Mouse (Mus musculus): Measurements from ENCODE around the gene Entpd1. TPM values are rescaled to one million over a fixed set of nuclear protein-coding genes. Genes with fewer than 3 reads are reported as not detected.

Gene Entpd1
- polyA plus RNA-seq, 1 experiment from 2014 or later = 11.2 TPM

DNA sequence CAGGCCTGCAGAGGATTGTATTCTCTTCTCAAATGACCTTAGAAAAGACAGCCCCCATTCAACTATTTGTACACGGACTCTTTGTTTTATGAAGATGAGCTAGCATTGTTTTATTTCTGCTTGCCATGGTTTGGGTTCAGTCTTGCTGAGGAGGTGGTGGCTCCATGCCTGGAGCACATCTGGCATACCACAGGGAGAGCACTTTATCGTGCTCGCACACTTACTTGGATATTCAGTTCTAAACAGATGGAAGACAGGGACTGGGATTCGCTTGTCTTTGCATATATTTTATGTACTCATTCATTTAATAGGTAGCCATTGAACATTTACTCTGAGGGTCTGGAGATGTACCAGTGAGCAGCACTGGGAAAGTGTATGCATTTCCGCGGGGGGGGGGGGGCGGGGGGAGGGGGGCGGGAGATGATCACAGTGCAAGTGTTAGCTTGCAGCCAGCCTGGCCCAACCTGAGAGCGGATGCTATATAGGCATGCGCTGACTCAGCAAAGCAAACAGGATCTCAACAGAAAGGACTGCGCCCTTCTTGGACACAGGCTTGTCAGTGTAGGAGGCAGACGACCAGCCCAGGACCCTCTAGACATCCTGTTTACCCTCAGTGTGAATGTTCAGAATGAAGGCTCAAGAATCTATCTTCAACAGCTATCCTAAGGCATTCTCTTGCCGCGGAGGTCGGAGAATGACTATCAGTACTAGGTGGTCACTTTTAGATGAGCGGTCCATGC lies 100.9 kb downstream of the Entpd1 start:
- Histone ChIP-seq H3K27me3 (peaks cover 6% of the 10 kb centered on the region; the same call in 1 of the 2 replicates), H3K9me3 (no peaks in the 10 kb centered on the region), H3K36me3 (no peaks in the 10 kb centered on the region), H3K27ac (no peak overlapping the region), H3K4me3 (no peak overlapping the region), H3K4me1 (peaks cover 9% of the 10 kb centered on the region; the same call in 1 of the 2 replicates), H3K9ac (no peak overlapping the region), H3K4me2 (no peak overlapping the region)
- no peak for ATAC-seq (ENCODE audit: insufficient number of reproducible peaks, low FRiP score, low TSS enrichment, low read depth)
- WGBS = 82% methylated on average over 13 of the region's 16 CpGs

DNA sequence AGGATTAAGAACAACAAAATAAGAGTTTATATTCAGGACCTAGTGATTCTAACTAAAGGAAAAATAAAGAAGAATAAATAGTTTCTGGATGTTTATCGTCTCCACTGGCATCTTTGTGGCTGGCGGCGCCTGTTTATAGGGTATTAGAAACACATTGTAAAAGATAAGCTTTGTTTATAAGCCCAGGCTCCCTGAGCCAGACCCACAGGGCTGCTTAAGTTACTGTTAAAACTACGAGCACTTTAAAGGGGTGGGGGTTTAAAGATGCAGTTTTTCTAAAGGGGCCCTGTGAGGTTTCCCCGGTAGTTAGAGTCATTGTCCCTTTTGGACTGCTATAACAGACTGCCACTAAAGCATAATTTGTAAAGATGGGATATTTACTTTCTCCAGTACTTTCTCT lies 102.5 kb downstream of the Entpd1 start:
- H3K27ac ChIP-seq = no peak overlapping the region
- no peak for ATAC-seq (ENCODE audit: insufficient number of reproducible peaks, low FRiP score, low TSS enrichment, low read depth)
- H3K4me1 ChIP-seq = 0 out of 2 replicates have a peak, but pooled peaks cover 3% of the 10 kb centered on the region
- no peak overlapping the region for H3K9ac ChIP-seq
- no peak overlapping the region for H3K4me2 ChIP-seq
- H3K36me3 ChIP-seq = no peaks in the 10 kb centered on the region
- peaks cover 6% of the 10 kb centered on the region; the same call in 1 of the 2 replicates for H3K27me3 ChIP-seq
- H3K4me3 ChIP-seq = no peak overlapping the region
- no peaks in the 10 kb centered on the region for H3K9me3 ChIP-seq
- WGBS = 29% methylated on average over 5 of the region's 5 CpGs

DNA sequence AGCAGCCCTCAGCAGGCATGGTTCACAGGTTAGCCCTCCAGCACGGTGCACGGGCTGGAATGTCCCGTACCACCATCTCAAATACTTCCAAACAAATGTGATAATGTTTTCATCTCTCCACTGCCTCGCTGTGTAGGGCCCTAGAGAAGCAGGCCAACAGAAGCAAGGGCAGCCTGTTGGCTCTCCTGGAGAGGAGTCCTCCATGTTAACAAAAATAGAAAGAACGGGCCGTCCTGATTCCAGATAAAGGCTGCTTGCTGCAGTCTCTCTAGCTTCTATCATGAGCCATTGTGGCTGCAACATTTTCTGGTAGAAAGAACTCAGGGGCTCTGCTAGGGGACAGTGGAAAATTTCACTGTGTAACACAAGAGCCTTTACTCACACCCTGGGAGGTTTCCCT lies 104.8 kb downstream of the Entpd1 start:
- Histone ChIP-seq H3K27ac (no peak overlapping the region), H3K4me1 (0 out of 2 replicates have a peak, but pooled peaks cover 6% of the 10 kb centered on the region), H3K9ac (no peak overlapping the region), H3K36me3 (no peaks in the 10 kb centered on the region), H3K4me2 (no peak overlapping the region), H3K27me3 (peaks cover 6% of the 10 kb centered on the region; the same call in 1 of the 2 replicates), H3K4me3 (no peak overlapping the region), H3K9me3 (no peaks in the 10 kb centered on the region)
- WGBS = 81% methylated on average over 6 of the region's 6 CpGs
- no peak for ATAC-seq (ENCODE audit: insufficient number of reproducible peaks, low FRiP score, low TSS enrichment, low read depth)

DNA sequence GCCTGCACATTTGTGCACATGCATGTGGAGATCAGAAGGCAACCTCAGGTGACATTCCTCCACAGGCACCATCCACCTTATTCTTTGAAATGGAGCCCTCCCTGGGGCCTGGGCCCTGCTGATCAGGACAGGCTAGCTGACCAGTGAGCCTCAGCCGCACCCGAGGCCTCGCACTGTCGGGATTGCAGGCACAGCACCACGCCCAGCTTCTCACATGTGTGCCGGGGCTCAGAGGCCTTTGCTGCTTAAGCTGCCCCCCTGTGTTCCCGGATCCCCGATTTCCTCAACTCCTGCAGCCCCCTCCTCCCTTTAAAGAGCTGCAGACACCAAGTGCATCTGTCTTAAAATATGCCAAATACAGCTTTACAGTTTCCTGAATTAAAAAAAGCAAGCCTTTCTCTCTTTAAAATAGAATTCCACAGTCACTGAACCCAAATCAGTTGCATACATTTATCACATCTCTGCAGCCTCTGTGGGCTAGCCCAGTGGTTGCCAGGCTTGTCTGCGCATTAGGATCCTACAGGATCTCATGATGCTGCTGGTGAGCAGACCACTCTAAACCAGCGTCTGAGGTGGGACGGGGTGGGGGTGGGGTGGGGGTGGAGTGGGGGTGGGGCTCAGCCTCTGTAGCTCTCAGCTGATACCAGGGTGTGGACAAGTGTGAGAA lies 107.4 kb downstream of the Entpd1 start:
- Histone ChIP-seq H3K27ac (no peak overlapping the region), H3K4me3 (no peak overlapping the region), H3K4me1 (0 out of 2 replicates have a peak, but pooled peaks cover 6% of the 10 kb centered on the region), H3K27me3 (peaks cover 6% of the 10 kb centered on the region; the same call in 1 of the 2 replicates), H3K36me3 (no peaks in the 10 kb centered on the region), H3K4me2 (no peak overlapping the region), H3K9me3 (no peaks in the 10 kb centered on the region), H3K9ac (no peak overlapping the region)
- no peak for ATAC-seq (ENCODE audit: insufficient number of reproducible peaks, low FRiP score, low TSS enrichment, low read depth)
- 34% methylated on average over 11 of the region's 11 CpGs for WGBS

DNA sequence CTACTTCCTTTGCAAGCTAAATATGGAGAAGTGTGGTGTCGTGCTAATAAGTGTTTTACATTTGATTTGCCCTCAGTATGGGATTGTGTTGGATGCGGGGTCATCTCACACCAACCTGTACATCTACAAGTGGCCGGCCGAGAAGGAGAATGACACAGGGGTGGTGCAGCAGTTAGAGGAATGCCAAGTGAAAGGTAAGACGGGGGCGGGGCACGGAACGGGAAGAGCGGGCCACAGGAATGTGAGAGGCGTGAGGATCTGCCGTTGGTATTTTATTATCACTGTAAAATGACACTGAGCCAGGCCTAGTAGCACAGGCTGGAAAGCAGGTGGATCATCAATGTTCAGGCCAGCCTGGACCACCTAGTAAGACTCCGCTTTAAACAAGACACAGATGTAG lies 108.2 kb downstream of the Entpd1 start:
- Histone ChIP-seq H3K9me3 (no peaks in the 10 kb centered on the region), H3K27me3 (peaks cover 6% of the 10 kb centered on the region; the same call in 1 of the 2 replicates), H3K4me1 (0 out of 2 replicates have a peak, but pooled peaks cover 3% of the 10 kb centered on the region), H3K4me2 (no peak overlapping the region), H3K27ac (no peak overlapping the region), H3K4me3 (no peak overlapping the region), H3K36me3 (no peaks in the 10 kb centered on the region), H3K9ac (no peak overlapping the region)
- WGBS = 59% methylated on average over 12 of the region's 12 CpGs
- ATAC-seq (ENCODE audit: insufficient number of reproducible peaks, low FRiP score, low TSS enrichment, low read depth) = no peak; the same call in 1 of the 2 replicates

DNA sequence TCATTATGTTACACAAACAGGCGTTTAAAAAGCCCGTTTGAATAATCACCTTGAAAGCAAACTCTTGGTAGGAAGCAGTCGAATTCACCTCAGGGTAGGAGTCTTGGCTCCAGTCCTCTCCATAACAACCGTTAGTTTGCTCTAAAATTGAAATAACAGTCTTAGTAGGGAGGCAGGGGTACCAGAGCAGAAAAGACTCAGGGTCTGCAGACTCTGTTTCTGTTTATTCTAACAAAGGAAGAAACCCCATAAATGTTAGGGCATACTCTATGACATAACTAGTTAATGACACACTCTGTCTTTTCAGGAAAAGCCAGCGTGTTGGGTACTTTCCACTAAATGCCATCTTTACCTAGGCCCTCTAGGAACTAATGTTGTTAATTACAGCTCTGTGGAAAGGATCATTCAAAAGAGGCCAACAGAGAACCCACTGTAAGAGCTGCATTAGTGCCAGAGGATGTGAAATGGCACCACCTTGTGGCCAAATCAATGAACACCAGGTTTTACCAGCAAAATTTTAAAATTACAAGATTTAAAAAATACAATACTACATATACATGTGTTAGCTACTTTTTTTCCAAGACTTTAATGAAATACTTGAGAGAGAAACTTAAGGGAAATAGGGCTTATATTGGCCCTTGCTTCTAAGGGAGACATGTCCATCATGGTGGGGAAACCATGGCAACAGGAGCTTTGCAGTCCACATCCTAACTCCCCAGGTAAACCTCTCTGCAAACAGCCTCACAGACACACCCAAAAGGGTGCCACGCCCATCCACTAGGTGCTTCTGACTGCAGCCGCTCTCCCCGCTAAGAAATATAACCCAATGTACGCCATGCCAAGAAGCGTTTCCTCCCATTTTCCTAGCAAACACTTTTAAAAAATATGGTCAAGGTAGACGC lies 110.2 kb downstream of the Entpd1 start:
- no peak overlapping the region for H3K27ac ChIP-seq
- H3K9me3 ChIP-seq = no peaks in the 10 kb centered on the region

DNA sequence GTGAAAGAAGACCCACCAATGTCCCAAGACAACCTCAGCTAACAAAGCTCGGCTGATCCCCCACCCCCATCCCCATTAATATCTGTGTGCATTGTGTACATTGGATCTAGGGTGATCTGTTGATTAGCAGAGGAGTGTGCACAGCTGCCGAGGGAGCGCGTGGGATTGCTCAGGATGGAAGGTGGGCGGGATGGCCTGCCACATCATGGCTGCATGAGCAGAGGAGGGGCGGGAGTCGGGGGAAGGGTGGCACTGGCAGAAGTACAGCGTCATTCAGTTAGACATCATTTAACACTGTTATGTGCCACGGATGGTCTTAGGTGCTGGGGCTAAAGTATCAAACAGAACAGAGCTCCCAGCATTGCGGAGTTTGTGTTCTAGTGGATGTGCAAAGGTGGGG lies 111.3 kb downstream of the Entpd1 start:
- Histone ChIP-seq H3K9ac (no peak overlapping the region), H3K4me1 (peaks cover 4% of the 10 kb centered on the region; the same call in 1 of the 2 replicates), H3K27ac (no peak overlapping the region), H3K9me3 (no peaks in the 10 kb centered on the region), H3K4me3 (no peak overlapping the region), H3K4me2 (no peak overlapping the region), H3K27me3 (no peaks in the 10 kb centered on the region), H3K36me3 (no peaks in the 10 kb centered on the region)
- WGBS = 54% methylated on average over 10 of the region's 10 CpGs
- ATAC-seq (ENCODE audit: insufficient number of reproducible peaks, low FRiP score, low TSS enrichment, low read depth) = no peak

More for the DNA sequence above, 110.2 kb downstream of the Entpd1 start:
- H3K36me3 ChIP-seq = no peaks in the 10 kb centered on the region
- WGBS = 44% methylated on average over 11 of the region's 11 CpGs
- 0 out of 2 replicates have a peak, but pooled peaks cover 3% of the 10 kb centered on the region for H3K4me1 ChIP-seq
- no peaks in the 10 kb centered on the region for H3K27me3 ChIP-seq
- H3K4me3 ChIP-seq = no peak overlapping the region
- H3K9ac ChIP-seq = no peak overlapping the region
- no peak for ATAC-seq (ENCODE audit: insufficient number of reproducible peaks, low FRiP score, low TSS enrichment, low read depth)
- H3K4me2 ChIP-seq = no peak overlapping the region

DNA sequence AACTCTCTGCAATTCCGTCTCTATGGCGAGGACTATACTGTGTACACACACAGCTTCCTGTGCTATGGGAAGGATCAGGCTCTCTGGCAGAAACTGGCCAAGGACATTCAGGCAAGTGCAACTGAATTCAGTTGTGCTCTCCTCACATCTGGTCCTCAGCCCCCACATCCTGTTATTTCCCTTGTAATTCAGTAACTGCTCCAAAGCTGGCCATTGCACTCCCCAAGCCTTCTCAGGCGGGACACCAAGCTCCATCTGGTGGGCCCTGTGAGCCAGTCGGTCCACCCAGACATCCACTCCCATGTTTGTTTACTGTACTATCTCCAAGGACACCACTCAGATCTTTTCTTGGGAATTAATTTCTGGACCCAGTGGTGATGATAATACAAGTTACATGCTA lies 114.0 kb downstream of the Entpd1 start:
- Histone ChIP-seq H3K4me3 (no peak overlapping the region), H3K27ac (no peak overlapping the region), H3K27me3 (no peaks in the 10 kb centered on the region), H3K4me2 (no peak overlapping the region), H3K9ac (no peak overlapping the region), H3K9me3 (no peaks in the 10 kb centered on the region), H3K4me1 (peaks cover 6% of the 10 kb centered on the region; the same call in 1 of the 2 replicates), H3K36me3 (no peaks in the 10 kb centered on the region)
- ATAC-seq (ENCODE audit: insufficient number of reproducible peaks, low FRiP score, low TSS enrichment, low read depth) = no peak
- 54% methylated on average over 4 of the region's 4 CpGs for WGBS

DNA sequence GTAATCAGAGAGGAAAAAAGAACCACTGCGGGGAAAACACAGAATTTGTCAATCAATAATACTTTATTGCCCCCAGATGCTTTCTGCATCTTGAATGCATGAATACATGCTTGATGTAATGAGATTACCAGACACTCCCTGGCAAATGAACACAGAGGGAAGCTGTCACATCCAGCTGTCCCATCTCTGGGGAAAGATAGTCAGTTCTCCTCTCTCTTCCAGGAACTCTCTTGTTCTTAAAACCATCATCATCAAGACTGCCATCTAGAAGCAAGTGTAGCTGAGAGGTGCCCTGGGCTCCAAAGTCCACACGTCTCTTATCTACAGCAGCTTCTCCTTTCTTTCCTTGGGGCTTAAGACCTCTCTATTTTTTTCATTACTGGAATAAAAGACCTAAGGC lies 114.4 kb downstream of the Entpd1 start:
- Histone ChIP-seq H3K27ac (no peak overlapping the region; the same call in 1 of the 2 replicates), H3K4me1 (peaks cover 6% of the 10 kb centered on the region; the same call in 1 of the 2 replicates), H3K4me3 (no peak overlapping the region), H3K9ac (no peak overlapping the region), H3K36me3 (no peaks in the 10 kb centered on the region), H3K4me2 (no peak overlapping the region), H3K9me3 (no peaks in the 10 kb centered on the region), H3K27me3 (no peaks in the 10 kb centered on the region)
- ATAC-seq (ENCODE audit: insufficient number of reproducible peaks, low FRiP score, low TSS enrichment, low read depth) = no peak
- WGBS = 70% methylated on average over 2 of the region's 2 CpGs

DNA sequence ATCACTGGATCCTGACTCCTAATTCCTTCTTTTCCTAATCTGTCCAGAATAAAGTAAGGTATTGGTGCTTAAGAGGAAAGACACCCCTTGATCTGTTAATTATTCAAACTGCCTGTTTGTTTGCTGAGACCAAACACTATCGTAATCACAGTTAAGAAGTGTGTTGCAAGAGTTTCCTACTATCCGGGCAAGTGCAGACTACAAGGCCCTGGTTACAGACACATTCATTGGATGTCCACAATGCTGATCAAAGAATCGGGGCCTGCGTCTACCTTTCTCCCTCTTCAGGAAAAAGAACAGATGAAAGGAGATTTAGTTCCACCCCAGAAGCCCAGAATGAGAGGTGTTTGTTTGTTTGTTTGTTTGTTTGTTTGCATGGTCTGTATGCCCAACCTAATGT lies 116.0 kb downstream of the Entpd1 start:
- H3K27me3 ChIP-seq = no peaks in the 10 kb centered on the region
- no peaks in the 10 kb centered on the region for H3K9me3 ChIP-seq
- H3K27ac ChIP-seq = no peak overlapping the region
- H3K4me2 ChIP-seq = no peak overlapping the region
- 73% methylated on average over 4 of the region's 4 CpGs for WGBS
- ATAC-seq (ENCODE audit: insufficient number of reproducible peaks, low FRiP score, low TSS enrichment, low read depth) = no peak
- H3K36me3 ChIP-seq = no peaks in the 10 kb centered on the region
- H3K4me3 ChIP-seq = no peak overlapping the region
- H3K9ac ChIP-seq = no peak overlapping the region
- H3K4me1 ChIP-seq = peaks cover 6% of the 10 kb centered on the region; the same call in 1 of the 2 replicates

DNA sequence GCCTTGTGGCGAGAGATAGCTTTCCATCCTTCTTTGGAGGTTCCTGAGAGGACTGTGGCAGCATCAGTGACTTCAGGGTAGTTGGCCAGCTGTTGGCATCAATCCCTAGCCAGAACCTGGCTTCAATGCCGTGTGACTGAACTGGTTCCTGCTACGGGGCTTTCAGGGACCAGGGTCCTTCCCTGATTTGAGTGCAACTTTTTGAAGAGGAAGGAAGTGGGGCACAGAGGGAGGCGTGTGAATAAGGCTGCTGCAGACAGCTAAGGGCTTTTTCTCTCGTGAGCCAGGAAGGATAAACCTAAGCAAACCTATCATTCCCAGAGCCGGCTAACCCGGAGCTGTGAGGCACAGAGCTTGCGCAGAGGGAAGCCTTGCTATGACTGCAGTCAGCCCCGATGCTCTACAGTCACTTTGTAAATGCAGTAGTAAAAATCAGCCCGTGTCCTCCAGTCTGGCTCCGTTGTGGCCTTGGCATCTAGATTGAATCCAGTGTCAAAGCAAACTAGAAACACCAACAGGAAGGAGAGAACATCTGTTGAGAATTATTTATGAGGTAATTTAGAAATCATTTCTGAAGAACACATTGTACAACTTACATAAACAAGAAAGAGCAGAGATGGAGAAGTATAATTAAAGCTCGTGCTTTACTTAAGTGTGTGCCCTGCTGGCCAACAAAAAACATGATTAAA lies 116.7 kb downstream of the Entpd1 start:
- Histone ChIP-seq H3K4me1 (peaks cover 6% of the 10 kb centered on the region; the same call in 1 of the 2 replicates), H3K4me3 (no peak overlapping the region), H3K4me2 (no peak overlapping the region), H3K27ac (no peak overlapping the region), H3K9ac (no peak overlapping the region), H3K36me3 (no peaks in the 10 kb centered on the region), H3K9me3 (no peaks in the 10 kb centered on the region), H3K27me3 (no peaks in the 10 kb centered on the region)
- no peak for ATAC-seq (ENCODE audit: insufficient number of reproducible peaks, low FRiP score, low TSS enrichment, low read depth)
- 31% methylated on average over 12 of the region's 12 CpGs for WGBS
